Mouse (Mus musculus) lung, embryonic 15.5 days (tissue): Measurements from ENCODE around the gene Tprg. TPM values are rescaled to one million over a fixed set of nuclear protein-coding genes. Genes with fewer than 3 reads are reported as not detected.

Experiments
- ATAC-seq: fragments of 200-750 bp; cut with Nextera tagmentation; 2 replicates; pipeline ENCODE4 v1.8.0; 2017; ENCODE audit warnings: moderate number of reproducible peaks, borderline replicate concordance; ENCODE audit not compliant: low FRiP score, low TSS enrichment; ENCODE audit errors: extremely low read depth
- H3K27ac ChIP-seq: fragments of 300-500 bp; sonication (generic); 2 replicates; pipeline ENCODE4 v1.5.1; 2015; ENCODE audit warnings: moderate library complexity, mild to moderate bottlenecking, inconsistent platforms
- H3K27me3 ChIP-seq: fragments of 300-500 bp; sonication (generic); 2 replicates; pipeline ENCODE4 v1.6.1; 2015; ENCODE audit warnings: inconsistent platforms
- H3K36me3 ChIP-seq: fragments of 300-500 bp; sonication (generic); 2 replicates; pipeline ENCODE4 v1.6.1; 2015; ENCODE audit warnings: inconsistent platforms
- H3K4me1 ChIP-seq: fragments of 300-500 bp; sonication (generic); 2 replicates; pipeline ENCODE4 v1.6.1; 2015; ENCODE audit warnings: inconsistent platforms
- H3K4me2 ChIP-seq: fragments of 300-500 bp; sonication (generic); 2 replicates; pipeline ENCODE4 v1.6.1; 2015; ENCODE audit warnings: inconsistent platforms, mild to moderate bottlenecking, moderate library complexity
- H3K4me3 ChIP-seq: fragments of 300-500 bp; sonication (generic); 2 replicates; pipeline ENCODE4 v1.5.1; 2015; ENCODE audit warnings: mild to moderate bottlenecking, inconsistent platforms
- H3K9ac ChIP-seq: fragments of 300-500 bp; sonication (generic); 2 replicates; pipeline ENCODE4 v1.6.1; 2015; ENCODE audit warnings: inconsistent platforms
- H3K9me3 ChIP-seq: fragments of 300-500 bp; sonication (generic); 2 replicates; pipeline ENCODE4 v1.6.1; 2016; ENCODE audit warnings: inconsistent platforms
- WGBS: fragments of 180-500 bp; shearing (Covaris S2); methylation state at CpG from one replicate; pipeline ENCODE4 v1.1.7; 2015; 5-methylcytosine and 5-hydroxymethylcytosine counted together
- polyA plus RNA-seq: library from polyadenylated mRNA; unstranded; fragments of >200 nt; fragmentation: Nextera tagmentation; extraction: Ambion mirVana; gene quantifications from 2 replicates; pipeline ENCODE4 v1.2.1, GENCODE M21; 2015

Tprg gene
- polyA plus RNA-seq, 1 experiment from 2014 or later = 0.31 TPM

GRCm38 (mm10) chr16:25407204-25407886 is 120.7 kb downstream of the Tprg start:
- H3K36me3 ChIP-seq = no peaks in the 10 kb centered on the region
- WGBS = 20% methylated on average over 8 of the region's 8 CpGs
- H3K27ac ChIP-seq = peak overlapping the region; percentile 90
- H3K9me3 ChIP-seq = no peaks in the 10 kb centered on the region
- no peak overlapping the region for H3K4me3 ChIP-seq
- no peak overlapping the region for H3K9ac ChIP-seq
- no peaks in the 10 kb centered on the region for H3K27me3 ChIP-seq
- 0 out of 2 replicates have a peak overlapping the region, but pooled peaks have one; percentile 8 for H3K4me2 ChIP-seq
- peaks cover 16% of the 10 kb centered on the region for H3K4me1 ChIP-seq
- ATAC-seq = peak; percentile 90

GRCm38 (mm10) chr16:25408032-25408431 is 121.4 kb downstream of the Tprg start:
- no peak overlapping the region for H3K9ac ChIP-seq
- H3K27ac ChIP-seq = peak overlapping the region; percentile 90
- ATAC-seq = no peak
- H3K4me3 ChIP-seq = no peak overlapping the region
- no peaks in the 10 kb centered on the region for H3K27me3 ChIP-seq
- H3K4me1 ChIP-seq = peaks cover 16% of the 10 kb centered on the region
- 65% methylated on average over 6 of the region's 6 CpGs for WGBS
- no peaks in the 10 kb centered on the region for H3K36me3 ChIP-seq
- H3K4me2 ChIP-seq = no peak overlapping the region
- H3K9me3 ChIP-seq = no peaks in the 10 kb centered on the region

DNA sequence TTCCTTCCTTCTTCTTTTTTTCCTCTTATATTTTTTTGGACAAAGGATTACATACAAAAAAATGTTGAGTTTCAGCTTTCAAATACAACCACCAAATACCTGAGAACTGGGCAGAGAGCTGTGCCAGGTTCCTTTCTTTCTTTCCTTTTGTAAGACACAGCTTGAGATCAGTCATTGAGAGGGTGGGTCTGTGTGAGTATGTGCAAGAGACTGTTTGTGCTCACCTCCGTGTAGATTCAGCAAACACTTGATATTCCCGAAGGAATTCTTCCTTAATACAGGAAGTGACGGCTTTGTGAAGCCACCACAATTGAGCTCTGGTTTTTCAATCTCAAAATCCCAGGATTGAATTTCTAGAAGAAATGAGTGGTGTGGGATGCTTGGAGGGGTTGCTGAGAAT is 124.7 kb downstream of the Tprg start:
- H3K36me3 ChIP-seq = no peaks in the 10 kb centered on the region
- H3K4me2 ChIP-seq = no peak overlapping the region
- ATAC-seq = no peak
- peak overlapping the region; percentile 26; the same call in 1 of the 2 replicates for H3K27ac ChIP-seq
- no peak overlapping the region for H3K4me3 ChIP-seq
- no peaks in the 10 kb centered on the region for H3K27me3 ChIP-seq
- no peak overlapping the region for H3K9ac ChIP-seq
- H3K4me1 ChIP-seq = peaks cover 7% of the 10 kb centered on the region; the same call in 1 of the 2 replicates
- no peaks in the 10 kb centered on the region for H3K9me3 ChIP-seq
- 51% methylated on average over 3 of the region's 3 CpGs for WGBS

- no peaks in the 10 kb centered on the region for H3K36me3 ChIP-seq
- no peak overlapping the region for H3K27ac ChIP-seq
- H3K27me3 ChIP-seq = no peaks in the 10 kb centered on the region
- H3K4me2 ChIP-seq = no peak overlapping the region
- ATAC-seq = no peak
- H3K4me1 ChIP-seq = peaks cover 10% of the 10 kb centered on the region
- no peak overlapping the region for H3K4me3 ChIP-seq
- no peaks in the 10 kb centered on the region for H3K9me3 ChIP-seq
- H3K9ac ChIP-seq = no peak overlapping the region
- WGBS = 76% methylated on average over 1 of the region's 1 CpGs
These were observed 127.3 kb downstream of the Tprg start for GRCm38 (mm10) chr16:25413885-25414284.

DNA sequence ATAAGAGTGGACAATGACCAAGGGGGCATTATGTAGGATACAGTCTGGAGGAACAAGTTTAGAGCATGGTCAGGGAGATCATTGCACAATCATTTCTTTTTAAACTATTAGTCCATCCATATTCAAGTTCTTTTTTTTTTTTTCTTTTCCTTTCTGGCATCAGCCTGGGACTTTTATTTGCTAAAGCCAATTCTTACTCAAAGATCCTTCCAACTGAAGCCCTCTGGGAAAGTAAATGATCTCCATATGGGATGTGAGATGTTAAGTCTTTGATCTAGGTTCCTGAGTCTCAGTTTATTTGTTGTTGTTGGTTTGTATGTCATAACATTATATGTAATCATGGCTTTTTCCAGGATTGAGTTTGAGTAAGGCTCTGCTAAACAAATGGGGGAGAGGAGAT is 128.6 kb downstream of the Tprg start:
- Histone ChIP-seq H3K36me3 (no peaks in the 10 kb centered on the region), H3K27me3 (no peaks in the 10 kb centered on the region), H3K4me2 (no peak overlapping the region), H3K4me1 (peaks cover 10% of the 10 kb centered on the region), H3K9me3 (no peaks in the 10 kb centered on the region), H3K9ac (no peak overlapping the region), H3K27ac (0 out of 2 replicates have a peak overlapping the region, but pooled peaks have one; percentile 4), H3K4me3 (no peak overlapping the region)
- ATAC-seq = no peak

DNA sequence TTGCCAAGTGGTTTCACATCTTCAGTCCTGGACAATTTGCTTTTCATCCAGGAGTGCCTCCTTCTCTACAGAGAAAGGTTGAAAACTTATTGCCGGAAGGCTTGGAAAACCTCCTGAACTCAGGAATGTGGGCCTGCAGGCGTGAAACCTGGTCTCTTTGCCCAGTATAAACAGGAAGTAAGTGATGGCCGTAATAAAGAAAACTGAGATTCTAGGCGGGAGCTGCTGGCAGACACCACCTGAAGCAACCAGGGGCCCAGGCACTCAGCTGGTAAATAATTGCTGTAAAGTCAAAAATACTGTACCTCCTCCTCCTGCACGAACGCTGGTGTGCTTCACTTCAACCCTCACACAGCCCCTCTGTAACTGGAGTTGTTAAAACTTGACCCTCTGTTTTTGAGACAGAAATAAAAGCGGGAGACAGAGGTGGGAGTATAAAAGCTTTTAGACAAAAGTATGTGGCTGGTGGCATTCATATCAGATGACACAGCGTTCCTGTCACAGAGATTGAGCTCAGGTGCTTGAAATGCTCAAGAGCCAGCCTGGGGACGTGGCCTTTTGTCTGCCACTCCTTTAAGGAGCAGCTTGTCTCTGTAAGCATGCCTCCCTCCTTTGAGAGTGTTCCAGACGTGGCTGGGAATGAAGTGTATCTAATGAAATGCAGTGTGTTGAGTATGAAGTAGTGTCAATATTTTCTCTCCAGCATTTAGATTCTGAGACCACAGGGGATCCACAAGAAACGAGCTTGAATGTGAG is 131.4 kb downstream of the Tprg start:
- H3K36me3 ChIP-seq = no peaks in the 10 kb centered on the region
- peaks cover 10% of the 10 kb centered on the region for H3K4me1 ChIP-seq
- H3K27ac ChIP-seq = peak overlapping the region; percentile 90
- no peak overlapping the region for H3K9ac ChIP-seq
- H3K4me3 ChIP-seq = no peak overlapping the region
- no peaks in the 10 kb centered on the region for H3K27me3 ChIP-seq
- no peaks in the 10 kb centered on the region for H3K9me3 ChIP-seq
- no peak overlapping the region for H3K4me2 ChIP-seq
- ATAC-seq = peak; percentile 77; the same call in 1 of the 2 replicates
- 14% methylated on average over 11 of the region's 11 CpGs for WGBS

DNA sequence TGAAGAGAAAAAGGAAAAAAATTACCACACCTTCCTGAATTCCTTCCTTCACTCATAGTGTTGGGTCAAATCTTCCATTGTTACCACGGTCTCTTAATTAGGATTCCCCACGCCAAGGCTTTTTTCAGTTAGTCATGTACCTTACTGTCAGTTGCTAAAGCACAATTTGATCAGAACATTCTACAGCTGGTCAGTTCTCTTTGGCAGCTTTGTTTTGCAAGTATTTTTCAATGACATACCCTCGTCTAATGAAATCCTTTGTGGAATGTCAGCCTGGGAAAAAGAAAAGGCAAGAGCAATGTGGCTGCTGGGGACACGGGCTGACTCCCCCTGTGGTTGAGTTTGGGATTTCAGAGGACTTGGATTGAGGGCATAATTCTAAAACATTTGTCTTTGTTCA is 136.4 kb downstream of the Tprg start:
- Histone ChIP-seq H3K4me2 (no peak overlapping the region), H3K27me3 (no peaks in the 10 kb centered on the region), H3K9ac (no peak overlapping the region), H3K27ac (no peak overlapping the region), H3K4me1 (peaks cover 13% of the 10 kb centered on the region), H3K9me3 (no peaks in the 10 kb centered on the region), H3K36me3 (no peaks in the 10 kb centered on the region), H3K4me3 (no peak overlapping the region)
- 61% methylated on average over 4 of the region's 4 CpGs for WGBS
- ATAC-seq = no peak

GRCm38 (mm10) chr16:25424001-25424400 is 137.4 kb downstream of the Tprg start:
- Histone ChIP-seq H3K9me3 (no peaks in the 10 kb centered on the region), H3K27ac (no peak overlapping the region), H3K4me1 (peaks cover 10% of the 10 kb centered on the region), H3K4me2 (no peak overlapping the region), H3K27me3 (no peaks in the 10 kb centered on the region), H3K9ac (no peak overlapping the region), H3K4me3 (no peak overlapping the region), H3K36me3 (no peaks in the 10 kb centered on the region)
- no peak for ATAC-seq
- WGBS = 64% methylated on average over 4 of the region's 4 CpGs

GRCm38 (mm10) chr16:25424915-25425314 is 138.3 kb downstream of the Tprg start:
- H3K27me3 ChIP-seq = no peaks in the 10 kb centered on the region
- H3K27ac ChIP-seq = no peak overlapping the region
- H3K4me2 ChIP-seq = no peak overlapping the region
- H3K36me3 ChIP-seq = no peaks in the 10 kb centered on the region
- H3K9ac ChIP-seq = no peak overlapping the region
- WGBS = 68% methylated on average over 9 of the region's 9 CpGs
- H3K4me3 ChIP-seq = no peak overlapping the region
- ATAC-seq = no peak
- no peaks in the 10 kb centered on the region for H3K9me3 ChIP-seq
- H3K4me1 ChIP-seq = peaks cover 10% of the 10 kb centered on the region

GRCm38 (mm10) chr16:25425376-25425775 is 138.8 kb downstream of the Tprg start:
- Histone ChIP-seq H3K36me3 (no peaks in the 10 kb centered on the region), H3K9me3 (no peaks in the 10 kb centered on the region), H3K27me3 (no peaks in the 10 kb centered on the region), H3K9ac (no peak overlapping the region), H3K4me3 (no peak overlapping the region), H3K4me1 (peaks cover 10% of the 10 kb centered on the region), H3K27ac (no peak overlapping the region), H3K4me2 (no peak overlapping the region)
- no peak for ATAC-seq
- 70% methylated on average over 1 of the region's 1 CpGs for WGBS

DNA sequence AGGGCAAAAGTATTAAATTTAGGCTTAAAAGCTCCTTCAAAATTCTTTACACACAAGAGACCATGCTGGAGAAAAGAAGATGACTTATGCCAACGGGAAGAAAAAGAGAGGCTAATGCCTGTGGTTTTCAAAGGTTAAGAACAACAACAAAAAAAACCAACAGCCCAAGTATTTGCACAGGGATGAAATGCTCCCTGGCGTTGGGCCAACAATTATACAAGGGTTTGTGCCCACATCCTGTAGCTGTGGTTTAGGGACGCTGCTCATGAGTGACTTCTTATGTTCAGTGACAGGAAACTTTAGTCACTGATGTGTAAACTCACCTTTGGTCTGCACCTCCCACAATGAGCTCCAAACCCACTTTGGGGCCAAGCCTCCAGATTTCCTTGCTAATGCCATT is 139.6 kb downstream of the Tprg start:
- no peaks in the 10 kb centered on the region for H3K36me3 ChIP-seq
- H3K4me3 ChIP-seq = no peak overlapping the region
- H3K27me3 ChIP-seq = no peaks in the 10 kb centered on the region
- ATAC-seq = no peak
- no peak overlapping the region for H3K4me2 ChIP-seq
- peaks cover 10% of the 10 kb centered on the region for H3K4me1 ChIP-seq
- H3K27ac ChIP-seq = peak overlapping the region; percentile 31
- 21% methylated on average over 3 of the region's 3 CpGs for WGBS
- no peaks in the 10 kb centered on the region for H3K9me3 ChIP-seq
- no peak overlapping the region for H3K9ac ChIP-seq

DNA sequence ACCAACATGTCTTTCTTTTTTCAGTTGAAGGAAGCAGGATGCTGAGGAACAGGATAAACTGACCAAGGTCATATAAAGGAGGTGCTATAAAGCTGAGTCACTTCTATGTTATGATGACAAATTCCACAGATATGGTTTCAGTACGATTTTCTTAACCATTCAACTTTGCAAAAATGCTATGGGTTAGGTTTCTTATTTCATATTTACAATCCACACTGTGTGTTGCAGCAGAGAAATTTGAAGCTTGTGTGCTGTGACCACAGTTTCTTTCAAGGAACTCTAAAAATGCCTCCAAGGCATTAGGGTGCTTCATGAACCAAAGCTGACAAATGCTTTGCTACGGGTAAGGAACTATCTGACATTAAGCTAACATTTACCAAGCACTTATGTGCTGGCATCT is 153.4 kb downstream of the Tprg start:
- 14% methylated on average over 2 of the region's 2 CpGs for WGBS
- no peaks in the 10 kb centered on the region for H3K36me3 ChIP-seq
- H3K9ac ChIP-seq = no peak overlapping the region
- no peak overlapping the region for H3K27ac ChIP-seq
- no peak for ATAC-seq
- H3K27me3 ChIP-seq = no peaks in the 10 kb centered on the region
- no peak overlapping the region for H3K4me3 ChIP-seq
- no peaks in the 10 kb centered on the region for H3K9me3 ChIP-seq
- no peak overlapping the region for H3K4me2 ChIP-seq
- 0 out of 2 replicates have a peak, but pooled peaks cover 4% of the 10 kb centered on the region for H3K4me1 ChIP-seq
